Mouse (Mus musculus) cerebellum, adult 9-10 months (tissue): ENCODE measurements at regions not wholly inside any gene's neighbourhood (a gene's known extent, or its start where the extent isn't known, plus 50 kb on each side); places are given as distances from the start of the nearest gene placed in this dataset.

Experiments
- DNase-seq: peaks from one replicate; pipeline ENCODE4 v3.0.0; 2022

- DNase-seq, result peak; percentile 48
Observed at GRCm38 (mm10) chr7:59711741-59712140, 293.1 kb downstream of the Snurf start.
